Mouse (Mus musculus): ENCODE measurements around the gene Plk3.

DNA sequence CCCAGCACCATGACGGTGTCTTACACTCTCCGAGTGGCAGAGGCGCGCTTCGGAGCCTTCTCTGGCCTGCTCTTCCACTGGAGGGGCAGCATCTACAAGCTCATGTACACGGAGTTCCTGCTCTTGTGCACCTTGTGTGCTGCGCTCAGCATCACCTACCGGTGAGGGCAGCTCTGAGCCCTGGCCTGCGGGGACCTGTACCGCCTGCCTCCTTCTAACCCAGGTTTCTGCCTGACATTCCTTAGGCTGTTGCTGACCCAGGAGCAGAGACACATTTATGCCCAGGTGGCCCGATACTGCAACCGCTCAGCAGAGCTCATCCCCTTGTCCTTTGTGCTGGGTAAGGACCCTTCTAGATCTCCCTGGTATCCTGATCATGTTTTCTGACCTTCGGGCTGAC is 11.5 kb upstream of the Plk3 start:
- TF ChIP-seq CTCF (IDR thresholded peaks at IDR 0.05; ENCODE audit: control insufficient read depth, insufficient read depth, insufficient read length) (no peak), USF1 (IDR thresholded peaks at IDR 0.05; ENCODE audit: low read depth) (no peak), MYOD1 (IDR thresholded peaks at IDR 0.05; ENCODE audit: control insufficient read depth, insufficient read length, low read depth) (no peak), MAX (IDR thresholded peaks at IDR 0.05) (no peak)

Measured in C2C12 (cell line).